Mouse (Mus musculus) heart, adult 2 months (tissue): ENCODE measurements around the gene Ankrd27.

ENCODE experiments used
- CTCF ChIP-seq: fragments of 200-600 bp; IDR thresholded peaks from 2 replicates; pipeline ENCODE4 v1.8.1; 2022; ENCODE audit warnings: antibody characterized with exemption, mild to moderate bottlenecking, moderate library complexity
- POLR2A ChIP-seq: fragments of 200-500 bp; IDR thresholded peaks from 2 replicates; pipeline ENCODE4 v1.6.1; 2011; ENCODE audit warnings: mild to moderate bottlenecking, low read depth, low read length, control low read depth; ENCODE audit not compliant: insufficient read depth

GRCm38 (mm10) chr7:35648239-35649069 lies 62.4 kb downstream of the Ankrd27 start:
- TF ChIP-seq CTCF (no peak), POLR2A (no peak)
